Mouse (Mus musculus) liver, embryonic 12.5 days (tissue): ENCODE data around the gene Efna2. TPM values are rescaled to one million over a fixed set of nuclear protein-coding genes. Genes with fewer than 3 reads are reported as not detected.

Experiments
- ATAC-seq: fragments of 200-750 bp; cut with Nextera tagmentation; 2 replicates; pipeline ENCODE4 v1.8.0; 2017; ENCODE audit warnings: moderate number of reproducible peaks, mild to moderate bottlenecking, moderate library complexity
- H3K27ac ChIP-seq: fragments of 300-500 bp; sonication (generic); 2 replicates; pipeline ENCODE4 v1.5.1; 2016; ENCODE audit warnings: mild to moderate bottlenecking
- H3K27me3 ChIP-seq: fragments of 300-500 bp; sonication (generic); replicated peaks from 2 replicates; pipeline ENCODE4 v1.6.1; 2016; ENCODE audit warnings: mild to moderate bottlenecking, moderate library complexity
- H3K36me3 ChIP-seq: fragments of 300-500 bp; sonication (generic); 2 replicates; pipeline ENCODE4 v1.6.1; 2016; ENCODE audit warnings: mild to moderate bottlenecking, moderate library complexity
- H3K4me1 ChIP-seq: fragments of 300-500 bp; sonication (generic); 2 replicates; pipeline ENCODE4 v1.6.1; 2016
- H3K4me2 ChIP-seq: fragments of 300-500 bp; sonication (generic); 2 replicates; pipeline ENCODE4 v1.6.1; 2016; ENCODE audit warnings: mild to moderate bottlenecking, moderate library complexity
- H3K4me3 ChIP-seq: fragments of 300-500 bp; sonication (generic); 2 replicates; pipeline ENCODE4 v1.5.1; 2016; ENCODE audit warnings: mild to moderate bottlenecking, moderate library complexity
- H3K9ac ChIP-seq: fragments of 300-500 bp; sonication (generic); 2 replicates; pipeline ENCODE4 v1.6.1; 2016; ENCODE audit warnings: mild to moderate bottlenecking, moderate library complexity
- H3K9me3 ChIP-seq: fragments of 300-500 bp; sonication (generic); replicated peaks from 2 replicates; pipeline ENCODE4 v1.6.1; 2016; ENCODE audit warnings: mild to moderate bottlenecking, moderate library complexity
- WGBS: fragments of 180-500 bp; shearing (Covaris S2); methylation state at CpG from one replicate; pipeline ENCODE4 v1.1.7; 2016; ENCODE audit not compliant: insufficient replicate concordance; 5-methylcytosine and 5-hydroxymethylcytosine counted together
- polyA plus RNA-seq: library from polyadenylated mRNA; unstranded; fragments of >200 nt; fragmentation: Nextera tagmentation; extraction: Ambion mirVana; gene quantifications from 2 replicates; pipeline ENCODE4 v1.2.1, GENCODE M21; 2016

Efna2 gene
- polyA plus RNA-seq, 1 experiment from 2014 or later, result 3.1 TPM

GRCm38 (mm10) chr10:80136952-80137625 is 42.2 kb upstream of the Efna2 start:
- Histone ChIP-seq H3K36me3 (peaks cover 13% of the 10 kb centered on the region), H3K27me3 (peaks cover 56% of the 10 kb centered on the region), H3K27ac (no peak overlapping the region), H3K4me3 (peak overlapping the region; percentile 65), H3K9ac (peak overlapping the region; percentile 40; the same call in 1 of the 2 replicates), H3K9me3 (no peaks in the 10 kb centered on the region), H3K4me2 (peak overlapping the region; percentile 97), H3K4me1 (peaks cover 60% of the 10 kb centered on the region)
- WGBS, result 5% methylated on average over 28 of the region's 29 CpGs
- no peak for ATAC-seq

- Histone ChIP-seq H3K27me3 (peaks cover 56% of the 10 kb centered on the region), H3K9ac (peak overlapping the region; percentile 73), H3K4me1 (peaks cover 64% of the 10 kb centered on the region), H3K36me3 (peaks cover 5% of the 10 kb centered on the region), H3K27ac (no peak overlapping the region), H3K9me3 (no peaks in the 10 kb centered on the region), H3K4me2 (peak overlapping the region; percentile 97), H3K4me3 (peak overlapping the region; percentile 65)
- WGBS, result 8% methylated on average over 32 of the region's 33 CpGs
- ATAC-seq, result no peak
These were observed 41.4 kb upstream of the Efna2 start for GRCm38 (mm10) chr10:80137626-80138552.

- peaks cover 6% of the 10 kb centered on the region for H3K36me3 ChIP-seq
- peaks cover 56% of the 10 kb centered on the region for H3K27me3 ChIP-seq
- peak within 1 kb of the TSS; percentile 65 for H3K4me3 ChIP-seq
- ATAC-seq, result peak; percentile 13; the same call in 1 of the 2 replicates
- under 1% methylated on average over 89 of the region's 94 CpGs for WGBS
- peaks cover 67% of the 10 kb centered on the region for H3K4me1 ChIP-seq
- H3K4me2 ChIP-seq, result peak within 1 kb of the TSS; percentile 97
- peak within 1 kb of the TSS; percentile 73 for H3K9ac ChIP-seq
- no peaks in the 10 kb centered on the region for H3K9me3 ChIP-seq
- peak within 1 kb of the TSS; percentile 50 for H3K27ac ChIP-seq
These were observed 40.5 kb upstream of the Efna2 start, which contains the start of gene Atp5d for GRCm38 (mm10) chr10:80138553-80139438. Gene Atp5d, plus strand, starts transcription at chr10:80138632.

- Histone ChIP-seq H3K4me2 (peak overlapping the region; percentile 97), H3K4me1 (peaks cover 73% of the 10 kb centered on the region), H3K27ac (peak overlapping the region; percentile 15; the same call in 1 of the 2 replicates), H3K9ac (peak overlapping the region; percentile 73), H3K36me3 (peaks cover 12% of the 10 kb centered on the region), H3K4me3 (peak overlapping the region; percentile 65), H3K27me3 (peaks cover 56% of the 10 kb centered on the region), H3K9me3 (no peaks in the 10 kb centered on the region)
- under 1% methylated on average over 9 of the region's 10 CpGs for WGBS
- no peak; the same call in 1 of the 2 replicates for ATAC-seq
These were observed 39.9 kb upstream of the Efna2 start for GRCm38 (mm10) chr10:80139439-80139775.

- H3K4me3 ChIP-seq, result no peak overlapping the region
- peak overlapping the region; percentile 94 for H3K27ac ChIP-seq
- peak overlapping the region; percentile 71; the same call in 1 of the 2 replicates for H3K9ac ChIP-seq
- H3K36me3 ChIP-seq, result peaks cover 19% of the 10 kb centered on the region
- ATAC-seq, result no peak
- H3K9me3 ChIP-seq, result no peaks in the 10 kb centered on the region
- H3K4me2 ChIP-seq, result peak overlapping the region; percentile 97
- WGBS, result 70% methylated on average over 11 of the region's 11 CpGs
- peaks cover 80% of the 10 kb centered on the region for H3K4me1 ChIP-seq
- H3K27me3 ChIP-seq, result peaks cover 49% of the 10 kb centered on the region
These were observed 39.2 kb upstream of the Efna2 start for GRCm38 (mm10) chr10:80139975-80140665.

GRCm38 (mm10) chr10:80140666-80141035 is 38.6 kb upstream of the Efna2 start, which contains the start of gene Cbarp:
Gene Cbarp, minus strand, starts transcription at chr10:80140835.
- H3K4me1 ChIP-seq, result peaks cover 86% of the 10 kb centered on the region

GRCm38 (mm10) chr10:80141243-80141642 is 38.0 kb upstream of the Efna2 start:
- H3K4me3 ChIP-seq, result peak overlapping the region; percentile 76
- peak overlapping the region; percentile 71 for H3K9ac ChIP-seq
- peak overlapping the region; percentile 94 for H3K27ac ChIP-seq
- H3K9me3 ChIP-seq, result no peaks in the 10 kb centered on the region
- peak; percentile 80 for ATAC-seq
- H3K36me3 ChIP-seq, result peaks cover 30% of the 10 kb centered on the region
- WGBS, result 0% methylated on average over 29 of the region's 29 CpGs
- peak overlapping the region; percentile 90 for H3K4me2 ChIP-seq
- H3K27me3 ChIP-seq, result peaks cover 38% of the 10 kb centered on the region
- H3K4me1 ChIP-seq, result peaks cover 92% of the 10 kb centered on the region

More at GRCm38 (mm10) chr10:80140666-80141035, 38.6 kb upstream of the Efna2 start, which contains the start of gene Cbarp:
- peaks cover 44% of the 10 kb centered on the region for H3K27me3 ChIP-seq
- no peak for ATAC-seq
- 70% methylated on average over 10 of the region's 10 CpGs for WGBS
- H3K4me2 ChIP-seq, result peak within 1 kb of the TSS; percentile 97
- H3K27ac ChIP-seq, result peak within 1 kb of the TSS; percentile 94
- peak within 1 kb of the TSS; percentile 71 for H3K9ac ChIP-seq
- peak within 1 kb of the TSS; percentile 76 for H3K4me3 ChIP-seq
- no peaks in the 10 kb centered on the region for H3K9me3 ChIP-seq
- H3K36me3 ChIP-seq, result peaks cover 25% of the 10 kb centered on the region

GRCm38 (mm10) chr10:80141786-80142529 is 37.3 kb upstream of the Efna2 start:
- Histone ChIP-seq H3K4me3 (peak overlapping the region; percentile 76), H3K27me3 (peaks cover 31% of the 10 kb centered on the region), H3K27ac (peak overlapping the region; percentile 94), H3K9me3 (no peaks in the 10 kb centered on the region), H3K4me2 (peak overlapping the region; percentile 90), H3K4me1 (peaks cover 92% of the 10 kb centered on the region), H3K36me3 (peaks cover 36% of the 10 kb centered on the region), H3K9ac (peak overlapping the region; percentile 88)
- WGBS, result under 1% methylated on average over 43 of the region's 43 CpGs
- peak; percentile 81 for ATAC-seq

- under 1% methylated on average over 15 of the region's 15 CpGs for WGBS
- no peaks in the 10 kb centered on the region for H3K9me3 ChIP-seq
- H3K27ac ChIP-seq, result peak overlapping the region; percentile 94
- H3K36me3 ChIP-seq, result peaks cover 38% of the 10 kb centered on the region
- H3K4me2 ChIP-seq, result peak overlapping the region; percentile 90
- peak overlapping the region; percentile 88 for H3K9ac ChIP-seq
- ATAC-seq, result peak; percentile 19; the same call in 1 of the 2 replicates
- H3K4me3 ChIP-seq, result peak overlapping the region; percentile 76
- peaks cover 92% of the 10 kb centered on the region for H3K4me1 ChIP-seq
- H3K27me3 ChIP-seq, result peaks cover 25% of the 10 kb centered on the region
These were observed 36.8 kb upstream of the Efna2 start for GRCm38 (mm10) chr10:80142530-80142925.

GRCm38 (mm10) chr10:80143664-80144063 is 35.6 kb upstream of the Efna2 start:
- Histone ChIP-seq H3K9ac (no peak overlapping the region), H3K27ac (no peak overlapping the region; the same call in 1 of the 2 replicates), H3K27me3 (peaks cover 14% of the 10 kb centered on the region), H3K4me1 (peaks cover 89% of the 10 kb centered on the region), H3K4me3 (peak overlapping the region; percentile 76; the same call in 1 of the 2 replicates), H3K9me3 (no peaks in the 10 kb centered on the region), H3K4me2 (peak overlapping the region; percentile 90), H3K36me3 (peaks cover 38% of the 10 kb centered on the region)
- WGBS, result 86% methylated on average over 7 of the region's 7 CpGs
- ATAC-seq, result no peak
